Mouse (Mus musculus) cerebellum, adult 11 months (tissue): ENCODE measurements around the gene Tiam2.

Experiments
- DNase-seq: peaks from one replicate; pipeline ENCODE4 v3.0.0; 2022

Tiam2 gene

GRCm38 (mm10) chr17:3405350-3406073, 79.1 kb downstream of the Tiam2 start:
- DNase-seq: no peak

- no peak for DNase-seq
Measured at GRCm38 (mm10) chr17:3407051-3407450, 80.7 kb downstream of the Tiam2 start.

- no peak for DNase-seq
Measured at GRCm38 (mm10) chr17:3410307-3410706, 83.9 kb downstream of the Tiam2 start.

GRCm38 (mm10) chr17:3412771-3413170, 86.4 kb downstream of the Tiam2 start:
- no peak for DNase-seq

- peak; percentile 47 for DNase-seq
Measured at GRCm38 (mm10) chr17:3415580-3415979, 89.2 kb downstream of the Tiam2 start.

- no peak for DNase-seq
Measured at GRCm38 (mm10) chr17:3416401-3416800, 90.0 kb downstream of the Tiam2 start.

- DNase-seq: no peak
Measured at GRCm38 (mm10) chr17:3419368-3419928, 93.1 kb downstream of the Tiam2 start.

GRCm38 (mm10) chr17:3420148-3420547, 93.8 kb downstream of the Tiam2 start:
- no peak for DNase-seq

- DNase-seq: no peak
Measured at GRCm38 (mm10) chr17:3423416-3423815, 97.0 kb downstream of the Tiam2 start.

GRCm38 (mm10) chr17:3428659-3429058, 102.3 kb downstream of the Tiam2 start:
- no peak for DNase-seq

- DNase-seq: no peak
Measured at GRCm38 (mm10) chr17:3432590-3433498, 106.5 kb downstream of the Tiam2 start.

GRCm38 (mm10) chr17:3433521-3434271, 107.3 kb downstream of the Tiam2 start:
- DNase-seq: no peak

- no peak for DNase-seq
Measured at GRCm38 (mm10) chr17:3435299-3435698, 108.9 kb downstream of the Tiam2 start.

- no peak for DNase-seq
Measured at GRCm38 (mm10) chr17:3436841-3437515, 110.6 kb downstream of the Tiam2 start.

GRCm38 (mm10) chr17:3442526-3443401, 116.4 kb downstream of the Tiam2 start:
- DNase-seq: no peak

GRCm38 (mm10) chr17:3446191-3446950, 120.0 kb downstream of the Tiam2 start:
- no peak for DNase-seq

GRCm38 (mm10) chr17:3448725-3449124, 122.4 kb downstream of the Tiam2 start:
- peak; percentile 29 for DNase-seq

- peak; percentile 10 for DNase-seq
Measured at GRCm38 (mm10) chr17:3451077-3451476, 124.7 kb downstream of the Tiam2 start.

GRCm38 (mm10) chr17:3452571-3453311, 126.4 kb downstream of the Tiam2 start:
- no peak for DNase-seq

- no peak for DNase-seq
Measured at GRCm38 (mm10) chr17:3453946-3454345, 127.6 kb downstream of the Tiam2 start.
